Mouse (Mus musculus) frontal cortex, adult 2 months (tissue): ENCODE data around the gene Srcin1. TPM values are rescaled to one million over a fixed set of nuclear protein-coding genes. Genes with fewer than 3 reads are reported as not detected.

Source experiments
- DNase-seq, 2 experiments: peaks; one replicate each; pipeline ENCODE4 v3.0.0; 2022; ENCODE audit warnings: low spot score in 1 of 2; ENCODE audit errors: extremely low spot score in 1 of 2
- polyA plus RNA-seq: library from polyadenylated mRNA; depleted of rRNA; stranded (reverse); fragments of >200 nt; gene quantifications from 2 replicates; pipeline ENCODE4 v1.2.3, GENCODE M21; 2012

The Srcin1 gene
- polyA plus RNA-seq, 1 experiment: 123 TPM

GRCm38 (mm10) chr11:97534442-97535307, 41.3 kb downstream of the Srcin1 start:
- DNase-seq: peak in 1 of 2 experiments; percentile 71

GRCm38 (mm10) chr11:97533653-97534052, 42.3 kb downstream of the Srcin1 start:
- no peak for DNase-seq

GRCm38 (mm10) chr11:97532950-97533582, 42.9 kb downstream of the Srcin1 start:
- no peak for DNase-seq

GRCm38 (mm10) chr11:97532354-97532753, 43.6 kb downstream of the Srcin1 start:
- DNase-seq: no peak

- DNase-seq: peak; percentile 70 to 93
These were observed 44.4 kb downstream of the Srcin1 start for GRCm38 (mm10) chr11:97531381-97532260.

DNA sequence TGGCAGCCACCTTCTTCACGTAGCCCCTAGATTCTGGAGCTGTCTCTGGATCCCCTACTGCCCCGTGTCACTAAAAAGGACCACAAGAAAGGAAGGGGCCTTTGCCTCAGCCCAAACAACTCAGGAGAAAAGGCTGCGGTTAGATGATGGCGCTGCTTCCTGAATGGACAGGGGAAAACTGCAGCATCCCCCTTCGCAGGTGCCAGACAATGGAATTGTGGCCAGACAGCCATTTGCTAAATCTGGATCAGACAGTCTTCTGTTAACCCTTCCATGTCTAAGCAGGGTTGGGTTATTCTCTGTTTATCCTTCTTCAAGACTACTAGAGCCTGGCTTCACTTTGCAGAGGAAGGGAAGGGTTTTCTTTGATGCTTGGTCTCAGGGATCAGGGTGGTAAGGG, 45.0 kb downstream of the Srcin1 start:
- no peak for DNase-seq

DNA sequence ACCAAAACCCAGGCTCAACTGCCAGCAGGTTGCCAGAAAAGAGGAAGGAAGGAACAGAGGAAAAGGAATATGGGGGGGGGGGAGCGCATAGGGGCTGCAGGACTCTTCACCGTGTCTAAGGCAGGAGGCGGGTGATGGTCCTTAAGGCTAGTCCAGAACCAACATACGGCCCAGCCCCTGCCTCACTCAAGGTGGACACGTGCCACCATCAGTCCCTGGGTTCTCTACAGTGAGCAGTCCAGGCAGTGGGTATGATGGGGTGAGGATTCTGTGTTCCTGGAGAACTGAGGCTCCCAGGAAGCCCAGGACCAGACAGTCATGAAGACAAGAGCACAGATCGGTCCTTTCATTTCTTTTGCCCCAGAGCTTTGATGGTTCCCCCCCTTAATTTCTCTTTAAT, 45.9 kb downstream of the Srcin1 start:
- DNase-seq: no peak

DNA sequence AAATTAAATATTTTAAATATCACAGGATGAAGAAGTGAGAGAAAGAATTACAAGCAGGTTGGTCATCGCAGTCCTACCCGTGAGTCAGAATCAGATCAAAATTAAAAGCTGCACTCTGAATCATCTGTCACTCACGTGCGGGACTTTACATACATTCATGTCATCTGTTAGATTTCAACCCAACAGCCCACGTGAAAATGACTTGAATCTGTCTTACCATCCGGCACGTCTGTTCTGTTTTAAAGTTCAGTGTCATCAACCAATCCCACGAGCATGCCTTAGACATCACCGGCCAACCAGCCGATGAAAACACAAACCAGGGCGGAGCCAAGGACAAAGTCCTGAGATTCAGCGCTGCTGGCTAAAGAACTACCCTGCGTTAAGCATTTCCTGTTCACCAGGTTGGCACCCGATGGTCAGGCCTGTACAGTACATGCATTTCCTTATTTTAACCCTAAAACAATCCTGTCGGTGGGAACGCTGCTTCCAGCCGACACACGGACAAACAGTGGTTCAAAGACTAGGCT, 47.6 kb downstream of the Srcin1 start:
- DNase-seq: no peak

GRCm38 (mm10) chr11:97525313-97525712, 50.7 kb downstream of the Srcin1 start:
- DNase-seq: no peak

GRCm38 (mm10) chr11:97524306-97524705, 51.7 kb downstream of the Srcin1 start:
- no peak for DNase-seq

DNA sequence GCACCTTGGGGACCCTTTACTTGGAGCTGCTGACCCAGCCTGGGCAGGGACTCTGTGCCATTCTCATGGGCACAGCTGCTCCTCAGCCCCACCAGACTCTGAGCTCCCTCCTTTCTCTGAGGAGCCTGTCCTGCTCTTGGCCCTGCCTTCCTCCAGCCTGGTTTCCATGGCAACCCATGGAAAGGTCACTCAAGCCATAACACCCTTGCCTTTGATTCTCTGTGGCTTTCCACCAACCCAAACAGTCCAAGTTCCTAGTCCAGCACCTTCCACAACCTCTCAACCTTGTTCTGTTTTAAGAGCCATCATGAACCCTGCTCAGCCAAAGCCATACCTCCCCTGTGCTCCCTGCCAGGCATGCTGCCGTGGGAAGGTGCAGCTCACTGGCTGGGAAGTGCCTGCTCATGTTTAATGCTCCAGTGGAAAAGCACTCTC, 52.1 kb downstream of the Srcin1 start:
- DNase-seq: no peak

GRCm38 (mm10) chr11:97523107-97523506, 52.9 kb downstream of the Srcin1 start:
- DNase-seq: no peak

DNA sequence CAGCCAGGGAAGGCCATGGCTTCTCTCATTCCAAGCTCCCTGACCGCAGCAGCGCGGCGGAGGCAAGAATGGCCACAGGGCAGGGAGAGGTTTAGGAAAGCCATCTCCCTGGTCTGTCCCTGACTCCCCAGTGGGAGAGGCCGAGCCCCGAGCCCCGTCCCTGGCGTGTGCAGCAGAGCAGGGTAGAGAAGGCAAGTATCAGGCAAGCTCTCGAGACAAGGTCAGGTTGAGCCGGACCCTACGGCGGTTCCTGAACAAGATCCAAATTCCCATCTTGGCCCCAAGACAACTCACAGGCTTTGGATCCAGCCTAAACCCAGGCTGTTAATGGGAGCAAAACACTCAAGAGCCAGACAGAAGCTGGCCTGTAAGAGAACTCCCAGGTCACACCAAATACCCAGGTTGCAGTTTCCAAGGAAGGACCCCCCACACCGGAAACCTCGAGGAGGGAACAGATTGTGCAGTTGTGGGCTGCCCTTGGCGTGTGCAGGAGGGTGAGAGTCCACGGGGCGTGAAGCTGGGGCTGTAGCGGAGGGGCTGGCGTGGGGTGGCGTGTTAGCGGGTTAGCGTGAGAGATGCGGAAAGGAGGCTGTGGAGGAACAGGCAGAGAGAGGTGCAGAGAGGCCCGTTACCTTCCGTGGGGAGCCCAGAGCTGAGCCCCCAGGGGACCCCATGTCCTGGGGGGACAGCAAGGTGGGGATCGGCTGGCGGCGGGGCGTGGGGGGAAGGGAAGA, 54.1 kb downstream of the Srcin1 start:
- no peak for DNase-seq

DNA sequence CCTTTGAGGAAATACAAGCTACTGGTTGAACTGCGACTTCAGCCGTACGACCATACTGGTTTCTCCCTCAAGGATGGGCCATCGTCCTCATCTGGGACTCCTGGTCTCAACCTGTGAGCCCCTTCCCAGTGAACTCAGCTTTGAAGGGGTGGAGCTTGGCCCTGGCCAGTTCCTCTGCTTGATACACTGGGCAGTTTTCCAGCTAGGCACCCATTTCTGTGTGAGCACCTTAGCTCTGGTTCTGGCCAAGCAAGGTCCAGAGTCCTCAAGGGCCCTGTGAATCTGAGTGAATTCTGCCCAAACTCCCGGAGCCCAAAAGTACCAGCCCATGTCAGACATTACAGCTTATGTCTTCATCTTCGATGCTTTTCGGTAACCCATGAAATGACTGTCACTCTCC, 55.4 kb downstream of the Srcin1 start:
- DNase-seq: no peak

GRCm38 (mm10) chr11:97513066-97513465, 62.9 kb downstream of the Srcin1 start:
- no peak for DNase-seq

GRCm38 (mm10) chr11:97512511-97512910, 63.5 kb downstream of the Srcin1 start:
- DNase-seq: no peak

- no peak for DNase-seq
These were observed 64.2 kb downstream of the Srcin1 start for GRCm38 (mm10) chr11:97511661-97512369.

GRCm38 (mm10) chr11:97510966-97511660, 64.9 kb downstream of the Srcin1 start:
- peak in 1 of 2 experiments; percentile 75 for DNase-seq
